Mouse (Mus musculus): ENCODE data around the gene Rnf19b.

The Rnf19b gene

DNA sequence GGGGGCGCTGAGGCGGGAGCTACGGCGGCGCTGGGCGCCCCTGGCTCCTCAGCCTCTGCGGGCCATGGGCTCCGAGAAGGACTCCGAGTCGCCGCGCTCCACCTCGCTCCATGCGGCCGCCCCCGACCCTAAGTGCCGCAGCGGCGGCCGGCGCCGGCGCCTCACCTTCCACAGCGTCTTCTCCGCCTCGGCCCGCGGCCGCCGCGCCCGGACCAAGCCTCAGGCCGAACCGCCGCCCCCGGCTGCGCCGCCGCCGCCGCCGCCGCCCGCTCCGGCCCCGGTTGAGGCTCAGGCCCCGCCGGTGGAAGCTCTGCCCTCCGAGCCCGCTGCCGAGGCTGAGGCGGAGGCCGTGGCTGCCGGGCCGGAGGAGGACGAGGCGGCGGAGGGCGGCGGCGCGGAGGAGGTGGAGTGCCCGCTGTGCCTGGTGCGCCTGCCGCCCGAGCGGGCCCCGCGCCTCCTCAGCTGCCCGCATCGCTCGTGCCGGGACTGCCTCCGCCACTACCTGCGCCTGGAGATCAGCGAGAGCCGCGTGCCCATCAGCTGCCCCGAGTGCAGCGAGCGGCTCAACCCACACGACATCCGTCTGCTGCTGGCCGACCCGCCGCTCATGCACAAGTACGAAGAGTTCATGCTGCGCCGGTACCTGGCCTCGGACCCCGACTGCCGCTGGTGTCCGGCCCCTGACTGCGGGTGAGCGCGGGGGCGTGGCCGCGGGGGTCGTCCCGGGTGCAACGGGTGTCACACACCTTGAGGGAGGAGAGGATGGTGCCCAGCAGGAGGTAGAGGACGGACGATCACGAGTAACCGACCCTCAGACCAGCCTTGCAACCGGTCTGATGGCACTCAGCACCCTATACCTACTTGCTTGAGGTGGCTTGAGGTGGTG is at the start of gene Rnf19b:
TSS of gene Rnf19b (plus strand) at position 65 of the 886 bp plus-strand sequence.
- DNase-seq (ENCODE audit: low read depth, low spot score): no peak

DNA sequence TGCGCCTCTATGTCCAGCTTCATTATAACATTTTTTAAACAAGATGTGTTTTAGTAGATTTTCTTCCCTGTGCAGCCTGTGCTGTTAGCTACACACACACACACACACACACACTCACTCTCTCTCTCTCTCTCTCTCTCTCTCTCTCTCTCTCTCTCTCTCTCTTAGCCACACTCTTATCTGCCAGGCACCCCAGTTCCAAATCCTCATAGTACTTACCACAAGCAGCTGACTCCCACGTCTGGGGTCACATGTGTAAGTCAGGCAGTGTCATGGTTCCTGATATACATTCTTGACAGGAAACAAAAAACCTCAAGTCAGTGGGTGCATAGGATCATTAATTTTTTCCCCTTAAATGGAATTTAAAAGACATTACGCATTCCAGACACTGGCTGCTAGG is 49.4 kb upstream of the Rnf19b start:
- DNase-seq (ENCODE audit: low read depth, low spot score): no peak

DNA sequence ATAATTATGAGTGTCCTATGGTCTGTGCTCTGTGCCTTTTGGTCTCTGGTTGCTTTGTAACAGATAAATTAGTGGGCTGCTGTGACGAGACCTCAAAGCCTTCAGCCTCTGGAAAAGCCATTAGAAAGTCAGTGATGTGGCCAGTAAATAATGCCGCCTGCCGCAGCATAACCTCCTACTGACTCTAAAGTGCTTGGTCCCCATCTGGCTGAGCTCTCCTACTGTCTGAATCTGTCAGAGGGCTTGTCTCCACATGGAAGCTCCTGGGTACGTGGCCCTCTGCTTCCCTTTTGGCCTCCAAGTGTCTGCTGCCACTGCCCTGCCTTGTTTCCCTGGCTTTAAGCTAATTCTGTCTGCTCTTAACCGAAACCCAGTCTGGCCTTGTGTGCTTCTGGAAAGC is 48.5 kb upstream of the Rnf19b start:
- DNase-seq (ENCODE audit: low read depth, low spot score): no peak

DNA sequence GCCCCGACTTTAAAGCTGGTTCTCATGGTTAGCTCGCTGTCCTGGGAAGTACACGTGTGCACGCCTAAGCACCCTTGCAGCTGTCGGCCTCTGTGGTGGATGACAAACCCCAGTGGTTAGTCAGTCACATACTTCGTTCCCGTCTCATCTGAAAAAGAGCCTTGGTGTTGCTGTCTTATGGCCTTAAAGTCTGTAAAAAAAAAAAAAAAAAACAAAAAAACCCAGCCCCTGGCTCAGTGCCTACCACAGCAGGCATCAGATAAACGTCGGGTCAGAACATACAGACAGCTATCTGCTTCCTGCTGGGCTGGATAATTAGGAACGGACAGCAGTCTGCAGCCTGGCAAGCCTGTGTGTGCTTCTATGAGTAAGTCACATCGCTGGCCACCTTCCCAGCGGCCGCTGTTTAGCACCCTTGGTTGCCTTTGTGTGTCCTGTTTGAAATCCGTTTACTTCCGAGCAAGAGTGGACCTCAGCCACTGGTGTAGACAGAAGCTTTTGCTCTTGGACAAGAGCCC is 46.4 kb upstream of the Rnf19b start:
- DNase-seq (ENCODE audit: low read depth, low spot score): peak; percentile 26

DNA sequence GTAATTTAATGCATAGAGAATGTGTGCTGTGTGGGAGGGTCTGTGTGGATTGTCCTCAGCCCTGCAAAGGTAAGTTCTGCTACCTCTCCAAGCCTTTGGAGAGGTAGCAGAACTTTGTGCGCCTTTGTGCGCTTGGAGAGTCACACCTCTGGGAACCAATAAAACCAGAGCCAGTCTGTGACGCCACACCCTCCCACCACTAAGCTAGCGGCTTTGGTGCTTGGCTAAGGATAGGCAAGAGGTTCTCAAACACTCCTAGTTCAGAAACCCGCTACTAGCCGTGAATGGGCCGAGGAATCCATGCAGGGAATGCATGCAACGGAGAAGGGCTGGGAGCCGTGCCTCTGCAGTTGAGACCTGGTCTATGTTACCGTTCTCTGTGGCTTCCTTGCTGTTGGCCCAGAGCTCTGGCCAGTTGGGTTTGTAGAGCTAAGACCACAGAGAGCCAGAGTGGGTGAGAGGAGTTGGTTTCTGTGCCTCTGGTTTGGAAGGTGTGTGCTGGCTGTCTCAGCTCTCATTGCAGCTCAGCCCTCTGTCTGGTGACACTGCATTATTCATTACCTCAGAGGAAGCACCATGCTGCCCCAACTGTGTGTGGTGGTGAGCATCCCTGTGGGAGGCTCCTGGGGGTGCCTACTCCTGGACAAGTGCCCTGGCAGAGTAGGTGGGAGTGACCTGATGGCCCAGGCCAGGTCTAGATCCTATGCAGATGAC is 44.8 kb upstream of the Rnf19b start:
- no peak for DNase-seq (ENCODE audit: low read depth, low spot score)

DNA sequence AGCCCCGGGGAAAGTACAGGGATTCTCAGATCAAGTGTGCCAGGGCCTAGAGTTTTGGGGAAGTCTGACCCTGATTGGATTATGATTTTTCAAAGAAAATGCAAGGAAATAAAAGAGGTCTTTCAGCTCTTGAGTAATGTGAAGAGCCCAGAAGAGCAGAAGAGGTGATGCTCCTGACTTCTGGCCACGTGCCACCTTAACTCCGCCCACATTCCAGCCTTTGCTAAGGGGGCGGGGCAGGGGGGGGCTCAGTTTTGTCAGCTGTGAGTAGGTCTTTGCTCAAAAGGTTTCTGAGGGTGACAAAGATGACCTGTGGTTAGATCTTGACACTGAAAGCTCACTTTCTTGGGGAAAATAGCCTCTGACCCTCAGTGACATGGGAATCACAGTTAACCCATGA is 41.7 kb upstream of the Rnf19b start:
- no peak for DNase-seq (ENCODE audit: low read depth, low spot score)

DNA sequence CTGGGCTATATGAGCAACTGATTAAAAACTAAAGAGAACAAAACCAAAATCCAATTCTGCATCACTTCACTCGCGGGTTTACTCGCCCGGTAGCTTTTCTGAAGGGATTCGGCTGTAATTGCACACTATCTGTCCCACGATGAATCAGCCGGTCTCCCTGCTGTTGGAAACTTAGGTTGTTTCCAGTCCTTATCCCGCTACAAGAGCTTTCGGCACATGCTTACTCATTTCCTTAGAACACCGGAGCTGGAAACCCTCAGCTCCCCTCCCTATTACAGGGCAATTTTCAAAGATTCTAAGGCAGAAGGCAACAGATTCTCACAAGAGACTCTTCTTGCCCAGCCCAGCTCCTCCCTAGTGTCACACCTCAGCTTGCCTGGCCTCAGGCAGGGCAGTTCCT is 40.9 kb upstream of the Rnf19b start:
- DNase-seq (ENCODE audit: low read depth, low spot score): no peak

DNA sequence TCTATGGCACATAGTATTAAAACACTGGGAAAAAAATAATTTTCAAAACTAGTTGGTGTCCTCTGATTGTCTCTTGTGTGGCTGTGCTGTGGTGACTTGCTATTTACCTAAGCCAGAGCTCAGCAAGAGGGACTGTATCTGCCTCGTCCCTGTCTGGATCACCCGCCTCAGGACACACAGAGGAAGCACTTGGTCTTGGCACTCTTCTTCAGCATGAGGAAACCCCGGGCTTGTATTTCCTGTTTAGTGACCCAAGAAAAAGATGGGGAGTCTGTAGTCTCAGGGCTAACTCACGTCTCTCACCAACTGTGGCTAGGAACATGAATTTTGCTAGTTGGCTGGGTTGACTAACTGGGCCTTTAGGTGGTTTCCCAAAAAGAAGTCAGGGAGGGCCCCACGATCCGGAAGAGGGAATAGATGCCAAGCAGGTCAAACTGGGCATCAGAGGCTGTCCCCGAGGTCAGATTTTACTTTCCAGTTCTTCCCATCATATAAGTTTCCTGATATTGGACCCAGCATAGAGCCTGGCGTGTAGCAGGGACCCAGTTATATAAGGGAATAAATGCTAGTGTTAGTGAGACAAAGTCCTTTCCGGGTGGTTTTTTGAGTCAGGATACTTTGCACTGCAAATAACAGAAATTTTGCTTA is 39.2 kb upstream of the Rnf19b start:
- no peak for DNase-seq (ENCODE audit: low read depth, low spot score)

DNA sequence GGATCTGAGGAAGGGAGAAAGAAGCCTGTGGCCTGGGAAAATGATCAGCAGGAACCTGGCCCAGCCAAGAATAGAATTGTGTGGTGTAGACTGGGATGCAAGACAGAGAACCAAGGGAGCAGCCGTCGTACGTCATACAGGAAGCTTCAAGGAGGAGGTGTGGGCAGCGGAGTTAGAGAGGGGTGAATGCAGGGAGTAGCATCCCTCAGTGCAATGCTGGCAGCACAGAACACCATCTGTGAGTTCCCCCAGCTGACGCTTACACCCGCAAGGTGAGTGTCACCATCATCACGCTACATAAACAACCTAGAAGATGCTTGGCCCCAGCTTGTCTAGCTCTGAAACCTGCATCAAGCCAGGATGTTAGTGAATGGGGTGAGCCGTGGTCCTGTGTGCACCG is 38.3 kb upstream of the Rnf19b start:
- DNase-seq (ENCODE audit: low read depth, low spot score): no peak

DNA sequence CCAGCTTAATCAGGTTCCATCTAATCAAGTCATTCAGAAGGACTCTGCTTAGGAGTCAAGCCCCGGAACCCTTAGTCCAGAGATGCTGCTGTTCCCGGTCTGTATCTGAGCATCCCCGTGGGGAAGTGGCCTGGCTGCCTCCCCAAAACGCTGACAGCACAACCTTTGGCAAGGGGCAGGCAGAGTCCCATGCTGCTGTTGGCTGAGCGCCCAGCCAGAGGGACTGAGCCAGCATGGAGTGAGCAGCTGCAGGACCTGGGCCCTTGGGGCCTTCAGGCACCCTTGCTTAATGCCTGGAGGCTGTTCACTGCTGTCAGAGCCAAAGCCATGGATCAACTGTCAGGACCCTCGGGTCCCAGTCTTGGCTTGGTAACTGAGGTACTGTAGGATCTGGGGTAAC is 37.6 kb upstream of the Rnf19b start:
- DNase-seq (ENCODE audit: low read depth, low spot score): peak; percentile 24

DNA sequence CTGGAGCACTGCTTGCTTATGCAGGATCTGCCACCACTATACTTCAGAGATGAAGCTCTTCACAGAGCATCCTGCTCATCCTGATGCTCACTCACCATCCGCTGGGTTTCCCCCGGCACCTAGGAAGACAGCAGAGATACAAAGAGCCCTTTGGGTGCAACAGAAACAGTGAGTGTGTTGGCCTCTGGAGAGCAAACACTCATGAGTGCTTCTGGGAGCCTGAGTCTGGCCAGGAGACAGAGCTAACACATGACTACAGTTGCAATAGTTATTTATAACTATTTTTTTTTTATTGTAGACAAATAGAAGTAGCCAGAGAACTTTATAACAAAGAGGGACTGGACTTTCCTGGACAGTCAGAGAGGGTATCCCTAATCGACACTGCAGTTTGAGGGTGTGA is 36.6 kb upstream of the Rnf19b start:
- DNase-seq (ENCODE audit: low read depth, low spot score): no peak

DNA sequence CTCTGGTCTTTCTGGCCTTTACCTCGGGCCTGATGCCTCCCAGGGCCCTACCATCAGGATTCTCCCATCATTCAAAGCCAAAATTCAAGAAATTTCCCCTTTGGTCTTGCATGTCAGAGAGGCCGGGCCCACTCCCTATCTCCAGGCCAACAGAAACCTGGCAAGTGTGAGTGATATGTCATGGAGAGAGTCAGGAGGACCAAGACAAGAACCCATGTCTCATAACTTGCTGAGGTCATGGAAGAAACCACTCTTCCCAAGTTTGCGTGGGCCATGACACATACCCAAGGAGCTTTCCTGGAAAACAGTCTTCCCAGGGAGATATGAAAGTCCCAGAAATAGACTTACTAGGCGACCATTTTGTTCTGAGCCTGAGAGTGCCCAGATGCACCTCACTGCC is 36.2 kb upstream of the Rnf19b start:
- DNase-seq (ENCODE audit: low read depth, low spot score): no peak

DNA sequence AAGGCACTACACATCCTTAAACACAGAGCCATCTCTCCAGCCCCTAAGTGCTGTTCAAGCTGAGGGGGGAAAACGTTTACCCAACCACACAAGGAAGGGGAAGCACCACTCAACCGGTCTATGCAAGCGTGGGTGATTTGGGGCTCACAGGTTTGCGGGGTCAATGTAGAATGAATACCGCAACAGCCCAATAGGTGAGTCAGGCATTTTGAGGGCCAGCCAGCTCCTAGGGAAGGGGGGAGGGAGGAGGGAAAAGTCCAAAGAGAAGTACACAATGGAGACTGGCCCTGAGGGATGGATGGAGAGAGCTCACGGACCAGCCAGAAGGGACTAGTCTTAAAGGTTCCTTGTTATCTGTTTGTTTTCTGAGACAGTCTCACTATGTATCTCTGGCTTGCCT is 34.2 kb upstream of the Rnf19b start:
- no peak for DNase-seq (ENCODE audit: low read depth, low spot score)

DNA sequence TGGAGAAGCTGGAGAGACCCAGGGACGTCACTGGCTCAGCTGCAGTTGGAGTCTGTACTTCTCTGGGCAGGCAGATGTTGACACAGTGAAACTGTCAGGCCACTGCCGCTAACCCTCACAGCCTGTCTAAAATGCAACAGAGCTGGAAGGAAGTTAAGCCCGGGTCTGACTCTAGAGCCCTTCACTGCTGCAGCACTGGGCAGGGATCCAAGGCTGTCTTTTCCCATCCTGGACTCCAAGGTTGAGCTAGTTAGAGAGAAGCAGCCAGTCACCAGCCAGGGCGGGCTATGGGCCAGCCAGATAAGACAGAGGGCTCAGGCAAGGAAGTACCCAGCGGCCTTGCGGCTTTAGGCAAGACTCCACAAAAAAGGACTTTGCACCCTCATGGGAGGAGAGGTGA is 33.3 kb upstream of the Rnf19b start:
- DNase-seq (ENCODE audit: low read depth, low spot score): no peak

DNA sequence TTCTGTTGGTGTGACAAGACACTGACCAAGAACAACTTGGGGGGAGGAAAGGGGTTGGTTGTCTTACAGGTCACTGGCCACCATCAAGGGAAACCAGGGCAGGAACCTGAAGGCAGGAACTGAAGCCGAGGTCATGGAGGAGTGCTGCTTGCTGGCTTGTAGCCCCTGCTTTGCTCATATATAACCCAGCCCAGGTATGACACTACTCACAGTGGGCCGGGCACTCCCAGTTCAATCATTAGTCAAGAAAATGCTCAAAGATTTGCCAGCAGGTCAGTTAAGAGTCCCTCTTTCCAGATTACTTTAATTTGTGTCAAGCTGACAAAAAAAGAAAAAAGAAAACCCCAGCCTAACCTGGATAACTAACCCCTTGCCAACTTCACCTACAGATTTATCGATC is 32.4 kb upstream of the Rnf19b start:
- no peak for DNase-seq (ENCODE audit: low read depth, low spot score)

DNA sequence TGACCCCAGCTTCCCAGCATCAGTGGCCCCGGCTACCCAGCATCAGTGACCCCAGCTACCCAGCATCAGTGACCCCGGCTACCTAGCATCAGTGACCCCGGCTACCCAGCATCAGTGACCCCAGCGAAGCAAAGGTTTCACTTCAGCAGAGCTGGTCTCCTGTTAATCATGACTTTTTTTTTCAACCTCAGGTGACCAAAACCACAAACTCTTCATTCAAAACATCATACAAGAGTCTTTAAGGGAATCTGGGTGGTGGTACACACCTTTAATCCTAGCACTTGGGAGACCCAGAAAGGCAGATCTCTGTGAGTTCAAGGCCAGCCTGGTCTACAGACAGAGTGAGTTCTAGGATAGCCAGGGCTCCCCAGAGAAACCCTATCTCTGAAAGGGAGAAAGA is 27.3 kb upstream of the Rnf19b start:
- no peak for DNase-seq (ENCODE audit: low read depth, low spot score)

DNA sequence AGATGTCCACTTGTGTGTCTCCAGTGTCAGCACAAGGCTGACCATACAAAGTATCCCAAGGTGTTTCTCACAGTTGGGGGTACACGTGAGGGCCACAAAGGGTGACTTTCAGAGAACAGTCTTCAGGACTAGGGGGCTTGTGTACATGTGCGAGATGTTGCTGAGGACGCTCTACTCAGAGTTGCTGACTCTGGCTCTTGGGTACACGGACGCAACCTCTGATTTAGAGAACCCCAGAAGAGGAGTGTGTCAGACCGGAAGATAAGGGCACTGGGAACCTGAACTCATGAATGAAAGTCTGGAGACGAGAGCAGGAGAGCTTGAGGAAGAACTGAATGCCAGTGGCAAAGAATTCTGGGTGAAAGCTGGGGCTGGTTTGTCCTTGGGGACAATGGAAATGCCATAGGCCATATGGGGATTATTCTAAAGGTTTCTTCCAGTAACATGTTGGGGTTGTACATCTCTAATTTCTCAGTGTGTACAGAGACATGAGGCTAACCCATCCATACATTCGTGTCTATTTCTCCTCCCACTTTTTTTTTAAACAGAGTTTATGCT is 26.6 kb upstream of the Rnf19b start:
- no peak for DNase-seq (ENCODE audit: low read depth, low spot score)

DNA sequence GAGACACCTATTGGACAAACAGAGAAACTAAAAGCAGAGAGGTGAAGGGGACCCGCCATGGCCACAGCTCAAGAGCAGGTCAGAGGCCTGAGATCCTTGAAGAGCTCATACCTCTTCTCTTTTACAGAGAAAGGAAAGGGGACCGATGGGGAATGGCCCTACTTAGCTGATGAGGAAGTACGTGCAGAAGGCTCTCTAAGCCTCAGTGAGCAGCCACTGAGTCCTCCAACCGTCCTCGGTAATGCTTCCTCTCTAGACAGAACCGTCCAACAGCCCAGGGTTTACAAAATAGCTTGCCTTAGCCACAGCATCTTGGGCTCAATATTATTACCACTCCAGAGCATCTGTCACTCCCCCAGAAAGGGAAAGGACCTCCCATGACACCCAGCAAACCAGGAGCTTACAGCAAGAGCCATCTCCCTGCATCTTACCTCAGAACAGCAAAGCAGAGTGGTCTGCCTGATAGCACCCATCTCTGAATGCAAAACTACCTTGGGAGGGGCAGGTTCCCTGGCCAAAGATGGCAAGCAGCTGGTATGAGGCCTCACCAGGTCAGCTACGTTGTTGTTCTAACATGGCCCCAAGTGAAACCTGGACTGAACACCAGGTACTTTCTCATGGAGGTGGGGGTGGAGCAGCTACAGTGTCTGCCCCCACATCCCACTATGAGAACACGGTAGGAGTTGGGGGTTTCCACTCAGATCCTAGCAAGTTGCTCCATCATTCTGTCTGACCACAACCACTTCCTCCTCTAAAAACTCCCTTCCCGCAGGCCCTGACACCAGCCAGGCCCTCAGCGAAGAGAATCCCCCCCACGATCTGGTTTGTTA is 25.7 kb upstream of the Rnf19b start:
- no peak for DNase-seq (ENCODE audit: low read depth, low spot score)

DNA sequence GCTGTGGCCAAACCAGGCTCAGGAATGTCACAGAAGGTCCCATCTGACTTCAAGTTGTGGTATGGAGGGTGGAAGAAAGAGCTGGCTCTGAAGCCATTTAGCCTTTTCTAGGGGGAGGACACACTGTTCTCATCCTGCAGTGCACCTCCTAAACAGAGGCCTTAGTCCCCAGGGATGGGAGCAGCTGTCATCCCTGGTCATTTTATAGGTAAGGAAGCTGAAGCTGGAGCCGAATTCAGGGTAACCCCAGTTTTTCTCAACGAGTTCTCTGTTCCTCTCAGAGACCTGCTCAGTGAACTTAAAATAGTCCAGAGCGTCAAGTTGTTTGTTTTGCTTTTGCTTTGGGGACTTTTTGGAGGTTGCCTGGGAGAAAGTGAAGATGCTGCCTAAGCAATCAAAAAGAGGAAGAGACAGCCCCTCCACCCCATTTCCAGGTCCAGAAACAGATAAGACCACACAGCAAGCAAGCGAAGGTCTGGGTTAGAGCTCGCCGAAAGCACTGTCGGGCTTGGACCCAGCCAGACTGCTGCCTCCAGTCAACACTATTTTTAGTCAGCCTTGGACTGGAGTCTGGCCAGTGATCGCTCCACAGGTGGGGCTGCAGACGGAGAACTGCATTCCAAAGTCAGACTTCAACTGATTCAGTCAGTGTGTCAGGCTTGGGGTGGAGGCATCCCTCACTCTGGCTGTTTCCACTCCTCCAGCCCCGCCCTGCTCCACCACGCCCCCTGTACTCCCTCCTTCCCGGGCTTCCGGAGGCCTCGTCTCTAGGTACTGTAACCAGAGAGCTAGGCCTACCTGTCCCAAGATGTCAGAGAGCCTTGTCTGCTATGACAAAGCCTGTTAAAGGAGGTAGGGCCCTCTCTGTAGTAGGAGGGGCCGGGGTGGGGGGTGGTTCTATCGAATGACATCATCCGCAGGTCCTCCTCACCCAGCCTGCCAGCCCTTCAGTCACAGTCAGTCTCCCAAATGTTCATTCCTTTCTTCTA is 24.8 kb upstream of the Rnf19b start:
- no peak for DNase-seq (ENCODE audit: low read depth, low spot score)

DNA sequence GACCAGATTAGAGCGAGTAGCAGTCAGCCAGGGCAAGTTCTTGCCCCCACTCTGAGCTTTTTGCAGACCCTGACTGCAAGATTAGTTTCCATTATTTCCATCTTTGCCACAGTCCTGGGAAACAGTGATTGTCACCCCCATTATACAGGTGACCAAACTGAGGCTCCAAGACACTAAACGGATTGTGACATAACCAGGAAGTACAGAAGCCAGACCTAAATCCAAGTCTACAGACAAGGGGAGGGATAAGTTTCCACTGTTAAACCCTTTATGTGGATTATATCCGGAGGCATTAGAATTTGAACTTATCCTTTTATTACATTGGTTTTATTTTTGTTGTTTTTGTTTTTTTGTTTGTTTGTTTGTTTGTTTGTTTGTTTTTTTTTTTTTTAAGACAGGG is 23.8 kb upstream of the Rnf19b start:
- no peak for DNase-seq (ENCODE audit: low read depth, low spot score)
